In genomic region chr11:57112386-57112785, GRCm38 (mm10) we compare ENCODE assay signal across 12 mouse cellular contexts.
DNase-seq lines count a peak whose midpoint lies in the region; ATAC-seq lines count a peak whose summit lies in the region.
"Had no signal": no experiment of that assay in that cellular context is flagged by ENCODE, and none has a peak within 500 bp of the region (broad histone marks: within the 10 kb centered on the region; RNA-seq: fewer than 3 reads in every experiment).

No protein-coding gene starts in this region.

- H3K9me3 ChIP-seq in heart, embryonic 12.5 days (replicated peaks) = no peaks in the 10 kb centered on the region
- no peaks in the 10 kb centered on the region for H3K9me3 ChIP-seq in midbrain, embryonic 14.5 days (ENCODE audit: control insufficient read depth, low read length)
- no peaks in the 10 kb centered on the region for H3K9me3 ChIP-seq in midbrain, embryonic 13.5 days
- H3K9me3 ChIP-seq: limb, embryonic 15.5 days; midbrain, embryonic 12.5 days; neural tube, embryonic 12.5 days had no signal

- WGBS in heart, embryonic 12.5 days = 81% methylated on average over 8 of the region's 8 CpGs
- WGBS in midbrain, embryonic 14.5 days = 84% methylated on average over 8 of the region's 8 CpGs
- 76% methylated on average over 8 of the region's 8 CpGs for WGBS in midbrain, embryonic 13.5 days

- H3K4me2 ChIP-seq in heart, embryonic 12.5 days = no peak overlapping the region
- H3K4me2 ChIP-seq in midbrain, embryonic 14.5 days (ENCODE audit: low read length) = no peak overlapping the region
- no peak overlapping the region for H3K4me2 ChIP-seq in midbrain, embryonic 13.5 days (replicated peaks)
- H3K4me2 ChIP-seq: limb, embryonic 15.5 days; midbrain, embryonic 12.5 days; neural tube, embryonic 12.5 days had no signal

- no peak overlapping the region for H3K4me3 ChIP-seq in heart, embryonic 12.5 days
- no peak overlapping the region for H3K4me3 ChIP-seq in midbrain, embryonic 14.5 days (replicated peaks; ENCODE audit: low read depth, low read length)
- no peak overlapping the region for H3K4me3 ChIP-seq in midbrain, embryonic 13.5 days (replicated peaks)
- H3K4me3 ChIP-seq: limb, embryonic 15.5 days; midbrain, embryonic 12.5 days; neural tube, embryonic 12.5 days had no signal

- DNase-seq in heart, adult 8-10 months (ENCODE audit: low spot score) = peak; percentile 12
- peak; percentile 25 for DNase-seq in midbrain, embryonic 14.5 days
- DNase-seq in adrenal gland, adult 2 months = peak; percentile 76
- DNase-seq in heart, postnatal 14 days = peak; percentile 29 to 40
- no peak for DNase-seq in thymus, postnatal 36 days
- DNase-seq: kidney, adult 18-20 months had no signal

- no peaks in the 10 kb centered on the region; the same call in 1 of the 2 replicates for H3K4me1 ChIP-seq in heart, embryonic 12.5 days (replicated peaks)
- peaks cover 3% of the 10 kb centered on the region; the same call in 1 of the 2 replicates for H3K4me1 ChIP-seq in midbrain, embryonic 14.5 days (ENCODE audit: control insufficient read depth, insufficient read depth, low read length)
- H3K4me1 ChIP-seq in midbrain, embryonic 13.5 days (replicated peaks) = 0 out of 2 replicates have a peak, but pooled peaks cover 3% of the 10 kb centered on the region
- H3K4me1 ChIP-seq: limb, embryonic 15.5 days; midbrain, embryonic 12.5 days; neural tube, embryonic 12.5 days had no signal

- no peak overlapping the region for H3K27ac ChIP-seq in heart, embryonic 12.5 days (ENCODE audit: poor library complexity, severe bottlenecking)
- no peak overlapping the region for H3K27ac ChIP-seq in midbrain, embryonic 14.5 days (replicated peaks; ENCODE audit: low read depth, low read length)
- H3K27ac ChIP-seq in midbrain, embryonic 13.5 days = no peak overlapping the region
- H3K27ac ChIP-seq: limb, embryonic 15.5 days; midbrain, embryonic 12.5 days; neural tube, embryonic 12.5 days had no signal

- intact Hi-C loops in heart, postnatal 14 days (cut with DNase I) = no loop called here

- H3K27me3 ChIP-seq in heart, embryonic 12.5 days (replicated peaks) = no peaks in the 10 kb centered on the region
- H3K27me3 ChIP-seq in midbrain, embryonic 14.5 days (ENCODE audit: control insufficient read depth, insufficient read depth, low read length) = no peaks in the 10 kb centered on the region
- no peaks in the 10 kb centered on the region for H3K27me3 ChIP-seq in midbrain, embryonic 13.5 days
- H3K27me3 ChIP-seq: limb, embryonic 15.5 days; midbrain, embryonic 12.5 days; neural tube, embryonic 12.5 days had no signal

- H3K36me3 ChIP-seq in heart, embryonic 12.5 days = no peaks in the 10 kb centered on the region
- no peaks in the 10 kb centered on the region for H3K36me3 ChIP-seq in midbrain, embryonic 14.5 days (ENCODE audit: control insufficient read depth, insufficient read depth, low read length)
- no peaks in the 10 kb centered on the region for H3K36me3 ChIP-seq in midbrain, embryonic 13.5 days
- H3K36me3 ChIP-seq: limb, embryonic 15.5 days; midbrain, embryonic 12.5 days; neural tube, embryonic 12.5 days had no signal

- no peak overlapping the region for H3K9ac ChIP-seq in heart, embryonic 12.5 days
- H3K9ac ChIP-seq in midbrain, embryonic 14.5 days (replicated peaks; ENCODE audit: low read length) = no peak overlapping the region
- H3K9ac ChIP-seq in midbrain, embryonic 13.5 days (replicated peaks) = no peak overlapping the region
- H3K9ac ChIP-seq: limb, embryonic 15.5 days; midbrain, embryonic 12.5 days; neural tube, embryonic 12.5 days had no signal

- ATAC-seq in heart, embryonic 12.5 days (ENCODE audit: insufficient number of reproducible peaks, low FRiP score) = no peak
- ATAC-seq in midbrain, embryonic 14.5 days (ENCODE audit: low FRiP score, low TSS enrichment) = no peak
- no peak for ATAC-seq in midbrain, embryonic 13.5 days
- no peak for ATAC-seq in activated CD4-positive, CD25-positive, alpha-beta regulatory T cell, adult 4 months

Comparison
In these comparisons a context has a peak if more than half of its experiments do, and no peak if none do; other contexts are left out.
1. DNase-seq: peak in heart, adult 8-10 months (single experiment), midbrain, embryonic 14.5 days (single experiment), adrenal gland, adult 2 months (single experiment) and heart, postnatal 14 days (2 of 2); none in thymus, postnatal 36 days (0 of 2).